Mouse (Mus musculus) thymus, adult 2 months (tissue): Measurements from ENCODE around the gene Naglu.

Experiments
- CTCF ChIP-seq: fragments of 200-500 bp; IDR thresholded peaks from 2 replicates; pipeline ENCODE4 v1.5.1; 2012; ENCODE audit warnings: mild to moderate bottlenecking, control low read depth, low read length, moderate library complexity, borderline replicate concordance; ENCODE audit not compliant: control insufficient read depth, poor library complexity, insufficient read depth; ENCODE audit errors: extremely low read depth
- POLR2A ChIP-seq: fragments of 200-500 bp; IDR thresholded peaks from 2 replicates; pipeline ENCODE4 v1.6.1; 2012; ENCODE audit warnings: mild to moderate bottlenecking, low read length, control low read depth, moderate library complexity; ENCODE audit not compliant: control insufficient read depth, poor library complexity, insufficient read depth; ENCODE audit errors: extremely low read depth

GRCm38 (mm10) chr11:101045826-101046225 is 24.0 kb upstream of the Naglu start:
- TF ChIP-seq CTCF (no peak), POLR2A (no peak)
